Mouse (Mus musculus) MEL (cell line): ENCODE results near the gene Myo18b. TPM values are rescaled to one million over a fixed set of nuclear protein-coding genes. Genes with fewer than 3 reads are reported as not detected.

Experiments
- DNase-seq: peaks from one replicate; pipeline ENCODE4 v3.0.0; 2011; ENCODE audit warnings: low read depth, low spot score
- H3K27ac ChIP-seq: 2 replicates; pipeline ENCODE4 v1.5.1; 2012; ENCODE audit warnings: low read depth, mild to moderate bottlenecking, control low read depth, low read length, moderate library complexity; ENCODE audit not compliant: control insufficient read depth
- H3K27me3 ChIP-seq, 2 experiments: fragments of 150-350 bp in 1 of 2; sonication (generic) in 1 of 2; 2 replicates each; pipeline ENCODE4 v1.6.1; 2012; ENCODE audit warnings: low read length in 2 of 2, mild to moderate bottlenecking in 2 of 2, improper control_type of control experiment in 1 of 2, moderate library complexity in 1 of 2; ENCODE audit not compliant: insufficient read depth in 2 of 2, control insufficient read depth in 1 of 2
- H3K36me3 ChIP-seq, 2 experiments: 2 replicates each; pipeline ENCODE4 v1.6.1; 2012 to 2014; ENCODE audit warnings: low read length in 2 of 2, improper control_type of control experiment in 1 of 2, inconsistent platforms in 1 of 2, mild to moderate bottlenecking in 1 of 2; ENCODE audit not compliant: insufficient read depth in 2 of 2, control insufficient read depth in 1 of 2
- H3K4me1 ChIP-seq, 2 experiments: fragments of 150-350 bp in 1 of 2; sonication (generic) in 1 of 2; 2 replicates each; pipeline ENCODE4 v1.6.1; 2012; ENCODE audit warnings: low read length in 2 of 2, improper control_type of control experiment in 1 of 2, mild to moderate bottlenecking in 1 of 2; ENCODE audit not compliant: insufficient read depth in 2 of 2, control insufficient read depth in 1 of 2
- H3K4me3 ChIP-seq, 2 experiments: fragments of 150-350 bp in 1 of 2; sonication (generic) in 1 of 2; 2 replicates each; pipeline ENCODE4 v1.5.1; 2012; ENCODE audit warnings: low read depth in 2 of 2, low read length in 2 of 2, mild to moderate bottlenecking in 2 of 2, moderate library complexity in 2 of 2, control low read depth in 1 of 2, improper control_type of control experiment in 1 of 2; ENCODE audit not compliant: control insufficient read depth in 1 of 2, insufficient read depth in 1 of 2
- H3K79me2 ChIP-seq: 2 replicates; pipeline ENCODE4 v1.6.1; 2012; ENCODE audit warnings: mild to moderate bottlenecking, low read length, moderate library complexity; ENCODE audit not compliant: control insufficient read depth, poor library complexity, insufficient read depth
- H3K9ac ChIP-seq: 2 replicates; pipeline ENCODE4 v1.6.1; 2012; ENCODE audit warnings: low read depth, mild to moderate bottlenecking, control low read depth, low read length, moderate library complexity; ENCODE audit not compliant: control insufficient read depth, poor library complexity, severe bottlenecking
- H3K9me3 ChIP-seq: fragments of 150-350 bp; sonication (generic); replicated peaks from 2 replicates; pipeline ENCODE4 v1.6.1; 2012; ENCODE audit warnings: mild to moderate bottlenecking, low read length, improper control_type of control experiment, moderate library complexity; ENCODE audit not compliant: insufficient read depth
- BHLHE40 ChIP-seq: IDR thresholded peaks from 2 replicates; pipeline ENCODE4 v1.6.1; 2012; ENCODE audit warnings: low read depth, mild to moderate bottlenecking, inconsistent platforms, low read length, improper control_type of control experiment, borderline replicate concordance
- CHD1 ChIP-seq: IDR thresholded peaks from 2 replicates; pipeline ENCODE4 v1.6.1; 2012; ENCODE audit warnings: low read depth, mild to moderate bottlenecking, inconsistent platforms, low read length, improper control_type of control experiment
- CHD2 ChIP-seq: IDR thresholded peaks from 2 replicates; pipeline ENCODE4 v1.6.1; 2011; ENCODE audit warnings: low read length, improper control_type of control experiment
- CTCF ChIP-seq, 3 experiments: IDR thresholded peaks in 2 of 3; conservative IDR thresholded peaks in 1 of 3; 2 replicates each; pipeline ENCODE4 v1.5.1; 2011 to 2012; ENCODE audit warnings: low read length in 3 of 3, low read depth in 2 of 3, mild to moderate bottlenecking in 2 of 3, improper control_type of control experiment in 1 of 3, inconsistent platforms in 1 of 3, mixed read lengths in 1 of 3, moderate library complexity in 1 of 3; ENCODE audit not compliant: control insufficient read depth in 1 of 3, insufficient read depth in 1 of 3, poor library complexity in 1 of 3, severe bottlenecking in 1 of 3
- ELF1 ChIP-seq: IDR thresholded peaks from 2 replicates; pipeline ENCODE4 v1.6.1; 2014; ENCODE audit warnings: low read depth, mild to moderate bottlenecking, inconsistent platforms, low read length, improper control_type of control experiment, moderate library complexity
- EP300 ChIP-seq, 2 experiments: IDR thresholded peaks; 2 replicates each; pipeline ENCODE4 v1.6.1; 2011; ENCODE audit warnings: improper control_type of control experiment in 2 of 2, low read length in 2 of 2, low read depth in 1 of 2, mild to moderate bottlenecking in 1 of 2
- GATA1 ChIP-seq: IDR thresholded peaks from 2 replicates; pipeline ENCODE4 v1.6.1; 2011; ENCODE audit warnings: low read depth, low read length, improper control_type of control experiment
- HCFC1 ChIP-seq: IDR thresholded peaks from 2 replicates; pipeline ENCODE4 v1.6.1; 2012; ENCODE audit warnings: low read depth, mild to moderate bottlenecking, inconsistent platforms, low read length, improper control_type of control experiment, moderate library complexity
- MAZ ChIP-seq: IDR thresholded peaks from 2 replicates; pipeline ENCODE4 v1.6.1; 2012; ENCODE audit warnings: low read depth, mild to moderate bottlenecking, inconsistent platforms, low read length, improper control_type of control experiment
- MYC ChIP-seq: IDR thresholded peaks from 2 replicates; pipeline ENCODE4 v1.6.1; 2011; ENCODE audit warnings: low read depth, mild to moderate bottlenecking, low read length, improper control_type of control experiment, moderate library complexity
- NELFE ChIP-seq: IDR thresholded peaks from 2 replicates; pipeline ENCODE4 v1.6.1; 2011; ENCODE audit warnings: low read depth, low read length, improper control_type of control experiment
- NRF1 ChIP-seq: IDR thresholded peaks from 2 replicates; pipeline ENCODE4 v1.6.1; 2014; ENCODE audit warnings: low read depth, mild to moderate bottlenecking, inconsistent platforms, low read length, improper control_type of control experiment, moderate library complexity; ENCODE audit not compliant: poor library complexity, insufficient read depth, severe bottlenecking
- POLR2A ChIP-seq, 2 experiments: IDR thresholded peaks; 2 replicates each; pipeline ENCODE4 v1.6.1; 2011 to 2012; ENCODE audit warnings: low read length in 2 of 2, mild to moderate bottlenecking in 2 of 2, control low read depth in 1 of 2, improper control_type of control experiment in 1 of 2, low read depth in 1 of 2, moderate library complexity in 1 of 2; ENCODE audit not compliant: control insufficient read depth in 1 of 2, insufficient read depth in 1 of 2, poor library complexity in 1 of 2
- POLR2AphosphoS5 ChIP-seq: IDR thresholded peaks from 2 replicates; pipeline ENCODE4 v1.6.1; 2012; ENCODE audit warnings: low read depth, borderline replicate concordance, mild to moderate bottlenecking, inconsistent platforms, low read length, moderate library complexity, mixed read lengths
- RAD21 ChIP-seq: IDR thresholded peaks from 2 replicates; pipeline ENCODE4 v1.6.1; 2011; ENCODE audit warnings: mild to moderate bottlenecking, low read depth, low read length, improper control_type of control experiment
- SIN3A ChIP-seq: IDR thresholded peaks from 2 replicates; pipeline ENCODE4 v1.6.1; 2012; ENCODE audit warnings: low read length, improper control_type of control experiment, inconsistent platforms
- UBTF ChIP-seq: IDR thresholded peaks from 2 replicates; pipeline ENCODE4 v1.6.1; 2012; ENCODE audit warnings: low read depth, mild to moderate bottlenecking, inconsistent platforms, low read length, improper control_type of control experiment, moderate library complexity, borderline replicate concordance; ENCODE audit not compliant: insufficient read depth
- USF2 ChIP-seq, 2 experiments: IDR thresholded peaks; 2 replicates each; pipeline ENCODE4 v1.6.1; 2011 to 2012; ENCODE audit warnings: improper control_type of control experiment in 2 of 2, low read length in 2 of 2, borderline replicate concordance in 1 of 2, inconsistent platforms in 1 of 2, low read depth in 1 of 2, mild to moderate bottlenecking in 1 of 2; ENCODE audit not compliant: insufficient read depth in 1 of 2
- ZC3H11A ChIP-seq: IDR thresholded peaks from 2 replicates; pipeline ENCODE4 v1.6.1; 2012; ENCODE audit warnings: low read depth, mild to moderate bottlenecking, inconsistent platforms, low read length, improper control_type of control experiment
- ZMIZ1 ChIP-seq: IDR thresholded peaks from 2 replicates; pipeline ENCODE4 v1.6.1; 2012; ENCODE audit warnings: low read depth, mild to moderate bottlenecking, inconsistent platforms, low read length, improper control_type of control experiment, moderate library complexity
- ZNF384 ChIP-seq: IDR thresholded peaks from 2 replicates; pipeline ENCODE4 v1.6.1; 2012; ENCODE audit warnings: low read depth, mild to moderate bottlenecking, inconsistent platforms, low read length, improper control_type of control experiment
- polyA plus RNA-seq, 2 experiments: library from polyadenylated mRNA; stranded (reverse) in 1 of 2; unstranded in 1 of 2; fragments of >175 nt in 1 of 2; fragments of >200 nt in 1 of 2; gene quantifications; 2 replicates each; pipeline versions ENCODE4 v1.2.1 to v1.2.4; 2012; ENCODE audit warnings: low replicate concordance in 2 of 2, low read depth in 1 of 2; ENCODE audit not compliant: insufficient read length in 2 of 2, insufficient read depth in 1 of 2, missing spikeins in 1 of 2
- total RNA-seq: library from RNA; depleted of rRNA; stranded (reverse); fragments of 300-350 nt; gene quantifications from 2 replicates; pipeline ENCODE4 v1.2.3, GENCODE M21; 2012

Gene Myo18b
- total and polyA plus RNA-seq, 3 experiments, result not detected

GRCm38 (mm10) chr5:112886687-112887491 lies 9.3 kb downstream of the Myo18b start:
- no peaks in the 10 kb centered on the region for H3K4me1 ChIP-seq
- no peaks in the 10 kb centered on the region for H3K27me3 ChIP-seq
- H3K4me3 ChIP-seq, result no peak overlapping the region
- no peaks in the 10 kb centered on the region for H3K9me3 ChIP-seq
- no peak overlapping the region for H3K27ac ChIP-seq
- H3K79me2 ChIP-seq, result no peaks in the 10 kb centered on the region
- no peak for TF ChIP-seq UBTF
- TF ChIP-seq CHD2, result no peak
- no peak for TF ChIP-seq HCFC1
- no peak for TF ChIP-seq ZNF384
- no peak for TF ChIP-seq CTCF (IDR thresholded peaks at IDR 0.05 in 2 of 3, conservative IDR thresholded peaks at IDR 0.05 in 1 of 3; ENCODE audit: control insufficient read depth in 1 of 3, insufficient read depth in 1 of 3, low read depth in 2 of 3, low read length in 3 of 3, poor library complexity in 1 of 3, severe bottlenecking in 1 of 3)
- no peak for TF ChIP-seq GATA1
- H3K36me3 ChIP-seq, result no peaks in the 10 kb centered on the region
- DNase-seq, result no peak
- no peak overlapping the region for H3K9ac ChIP-seq

GRCm38 (mm10) chr5:112877391-112878115 lies 18.6 kb downstream of the Myo18b start:
- no peak for DNase-seq

GRCm38 (mm10) chr5:112876846-112877390 lies 19.2 kb downstream of the Myo18b start:
- H3K4me1 ChIP-seq, result no peaks in the 10 kb centered on the region
- H3K9ac ChIP-seq, result no peak overlapping the region
- H3K36me3 ChIP-seq, result no peaks in the 10 kb centered on the region
- TF ChIP-seq GATA1 (no peak), EP300 (IDR thresholded peaks at IDR 0.05; ENCODE audit: low read depth in 1 of 2, low read length in 2 of 2) (no peak), MYC (no peak), BHLHE40 (no peak), SIN3A (no peak), MAZ (no peak), RAD21 (no peak), ZC3H11A (no peak)
- H3K27me3 ChIP-seq, result no peaks in the 10 kb centered on the region
- H3K9me3 ChIP-seq, result no peaks in the 10 kb centered on the region
- no peaks in the 10 kb centered on the region for H3K79me2 ChIP-seq
- no peak overlapping the region for H3K27ac ChIP-seq
- DNase-seq, result no peak
- no peak overlapping the region for H3K4me3 ChIP-seq

More at GRCm38 (mm10) chr5:112877391-112878115, 18.6 kb downstream of the Myo18b start:
- no peaks in the 10 kb centered on the region for H3K4me1 ChIP-seq
- no peak overlapping the region for H3K27ac ChIP-seq
- H3K9me3 ChIP-seq, result no peaks in the 10 kb centered on the region
- H3K4me3 ChIP-seq, result no peak overlapping the region
- no peaks in the 10 kb centered on the region for H3K27me3 ChIP-seq
- H3K79me2 ChIP-seq, result no peaks in the 10 kb centered on the region
- no peaks in the 10 kb centered on the region for H3K36me3 ChIP-seq
- no peak overlapping the region for H3K9ac ChIP-seq
- no peak for TF ChIP-seq POLR2A (IDR thresholded peaks at IDR 0.05; ENCODE audit: control insufficient read depth in 1 of 2, insufficient read depth in 1 of 2, low read depth in 1 of 2, low read length in 2 of 2, poor library complexity in 1 of 2)
- no peak for TF ChIP-seq POLR2AphosphoS5
- TF ChIP-seq ZMIZ1, result no peak
- no peak for TF ChIP-seq RAD21
- TF ChIP-seq EP300 (IDR thresholded peaks at IDR 0.05; ENCODE audit: low read depth in 1 of 2, low read length in 2 of 2), result no peak
- TF ChIP-seq NELFE, result no peak
- TF ChIP-seq USF2 (IDR thresholded peaks at IDR 0.05; ENCODE audit: borderline replicate concordance in 1 of 2, insufficient read depth in 1 of 2, low read depth in 1 of 2, low read length in 2 of 2), result no peak
- no peak for TF ChIP-seq ELF1
- TF ChIP-seq MAZ, result no peak
- no peak for TF ChIP-seq CHD1
- TF ChIP-seq HCFC1, result no peak
- TF ChIP-seq ZNF384, result no peak
- no peak for TF ChIP-seq NRF1
